Mouse (Mus musculus): ENCODE data around the gene Kctd20.
"Not testable (repeated sequence)": the region's sequence is repeated elsewhere in the genome, so short reads cannot be mapped to it uniquely, and the experiment has no call there.

Gene Kctd20

GRCm38 (mm10) chr17:28981081-28981480, 29.3 kb downstream of the Kctd20 start:
- ATAC-seq (ENCODE audit: insufficient number of reproducible peaks, low FRiP score, low TSS enrichment): no peak

DNA sequence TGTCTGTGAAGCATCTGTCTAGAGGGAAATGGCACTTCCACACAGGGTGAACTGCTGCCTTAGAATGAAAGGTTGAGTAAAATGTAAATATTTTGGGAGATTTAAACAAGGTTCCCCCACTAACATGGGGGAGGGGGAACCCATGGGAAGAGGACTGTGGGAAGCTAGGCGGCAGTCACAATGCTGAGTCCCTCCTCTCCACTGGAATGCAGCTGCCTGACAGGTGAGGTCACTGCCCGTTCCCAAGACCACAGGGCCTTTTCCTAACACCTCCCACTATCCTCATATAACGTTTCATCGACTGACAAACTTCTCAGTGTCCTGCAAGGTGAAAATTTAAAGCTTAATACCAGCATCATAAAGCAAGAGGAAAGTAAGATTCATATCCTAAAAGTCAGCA, 30.8 kb downstream of the Kctd20 start:
- no peak for ATAC-seq (ENCODE audit: insufficient number of reproducible peaks, low FRiP score, low TSS enrichment)

DNA sequence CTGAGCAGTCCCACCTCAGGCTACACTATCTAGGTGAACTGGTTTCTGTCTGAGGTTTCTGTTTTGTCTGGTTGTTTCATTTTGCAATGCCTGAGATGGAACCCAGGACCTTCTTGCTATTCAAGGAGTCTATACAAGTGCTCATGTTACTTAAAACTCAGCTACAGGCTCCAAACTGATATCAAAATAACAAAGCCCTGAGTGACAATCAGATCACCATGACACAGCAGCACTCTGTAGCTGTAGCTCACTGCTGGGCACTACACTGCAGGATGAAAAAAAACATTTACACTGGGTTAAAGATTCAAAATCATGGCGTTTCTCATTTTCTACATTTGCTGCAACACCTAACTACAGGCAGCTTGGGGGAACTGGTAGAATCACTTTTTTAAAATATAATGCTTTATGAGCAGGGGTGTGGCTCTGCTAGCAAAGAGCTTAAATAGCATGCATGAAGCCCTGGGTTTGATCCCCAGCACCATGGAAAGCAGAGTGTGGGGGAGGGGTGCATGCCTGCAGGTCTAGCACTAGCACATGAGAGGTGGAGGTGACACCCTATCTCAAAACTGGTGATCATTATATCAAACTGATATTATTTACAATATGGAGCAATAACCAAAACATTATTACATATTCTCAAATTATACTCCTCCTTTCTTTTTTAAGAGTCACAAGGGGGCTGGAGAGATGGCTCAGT, 33.1 kb downstream of the Kctd20 start:
- no peak for ATAC-seq (ENCODE audit: insufficient number of reproducible peaks, low FRiP score, low TSS enrichment)

DNA sequence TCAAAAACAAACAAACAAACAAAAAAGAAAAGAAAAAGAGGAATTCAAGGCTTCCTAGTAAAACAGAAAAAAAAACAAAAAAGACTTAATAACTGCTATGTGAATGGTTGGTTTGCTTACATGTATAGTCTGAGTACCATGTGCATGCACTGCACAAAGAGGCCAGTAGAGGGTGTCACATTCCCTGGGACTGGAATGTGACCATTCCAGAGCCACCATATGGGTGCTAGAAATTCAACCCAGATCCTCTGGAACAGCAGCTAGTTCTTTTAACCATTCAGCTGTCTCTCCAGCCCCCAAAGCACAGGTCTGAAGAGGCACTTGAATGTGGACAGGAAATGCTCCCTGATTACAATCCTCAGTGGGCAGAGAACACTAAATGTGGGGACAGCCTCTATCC, 35.1 kb downstream of the Kctd20 start:
- ATAC-seq (ENCODE audit: insufficient number of reproducible peaks, low FRiP score, low TSS enrichment): no peak

- ATAC-seq (ENCODE audit: insufficient number of reproducible peaks, low FRiP score, low TSS enrichment): no peak
Measured at GRCm38 (mm10) chr17:28987713-28988112, 36.0 kb downstream of the Kctd20 start.

DNA sequence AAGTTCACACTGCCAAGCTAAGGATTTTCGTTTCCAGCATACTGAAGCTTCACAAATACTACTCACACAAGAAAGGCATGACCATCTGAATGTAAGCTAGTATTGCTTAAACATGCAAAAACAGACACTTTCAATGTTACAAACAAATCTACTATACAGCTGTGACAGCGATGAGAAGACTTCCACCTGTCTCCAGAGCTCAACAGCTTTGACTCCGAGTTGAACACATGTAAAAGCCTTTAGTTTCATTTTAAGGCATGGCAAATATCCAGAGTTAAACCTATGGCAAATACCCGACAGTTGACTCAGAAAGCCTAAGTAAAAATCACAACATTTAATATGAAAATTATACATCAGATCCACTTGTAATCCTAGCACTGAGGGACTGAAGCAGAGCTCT, 36.5 kb downstream of the Kctd20 start:
- ATAC-seq (ENCODE audit: insufficient number of reproducible peaks, low FRiP score, low TSS enrichment): no peak

DNA sequence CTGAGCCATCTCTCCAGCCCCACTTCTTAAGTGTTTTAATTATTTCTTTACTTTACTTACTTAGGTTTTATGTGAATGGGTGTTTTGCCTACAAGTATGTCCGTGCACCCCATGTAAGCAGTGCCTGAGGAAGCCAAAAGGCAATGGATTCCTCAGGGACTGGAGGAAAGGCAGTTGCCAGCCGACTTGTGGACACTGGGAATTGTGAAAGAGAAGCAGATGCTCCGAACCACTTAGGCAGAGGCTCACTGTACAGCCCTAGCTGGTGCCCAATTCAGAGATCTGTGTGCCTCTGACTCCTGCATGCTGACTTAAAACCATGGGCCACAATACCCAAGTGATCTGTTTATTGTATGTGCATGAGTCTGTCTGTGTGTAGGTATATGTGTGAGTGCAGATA, 37.2 kb downstream of the Kctd20 start:
- ATAC-seq (ENCODE audit: insufficient number of reproducible peaks, low FRiP score, low TSS enrichment): no peak

DNA sequence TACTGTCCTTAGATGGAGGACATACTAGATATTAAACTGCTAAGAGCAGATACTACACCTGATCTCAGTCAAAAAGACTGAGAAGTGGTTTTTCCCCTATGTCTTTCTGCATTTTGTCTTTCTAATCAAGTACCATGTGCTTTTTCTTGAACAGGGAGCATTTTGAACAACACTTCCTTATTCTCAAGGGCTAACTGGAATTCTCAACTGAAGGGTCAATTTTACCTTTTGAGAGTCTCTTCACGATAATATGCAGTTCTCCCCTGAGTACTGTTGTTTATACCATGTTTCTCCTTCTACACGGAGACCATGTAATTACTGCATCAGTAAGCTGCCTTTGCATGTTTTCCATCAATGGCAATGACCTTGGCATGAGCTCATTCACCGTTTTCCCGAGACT, 38.3 kb downstream of the Kctd20 start:
- ATAC-seq (ENCODE audit: insufficient number of reproducible peaks, low FRiP score, low TSS enrichment): no peak

DNA sequence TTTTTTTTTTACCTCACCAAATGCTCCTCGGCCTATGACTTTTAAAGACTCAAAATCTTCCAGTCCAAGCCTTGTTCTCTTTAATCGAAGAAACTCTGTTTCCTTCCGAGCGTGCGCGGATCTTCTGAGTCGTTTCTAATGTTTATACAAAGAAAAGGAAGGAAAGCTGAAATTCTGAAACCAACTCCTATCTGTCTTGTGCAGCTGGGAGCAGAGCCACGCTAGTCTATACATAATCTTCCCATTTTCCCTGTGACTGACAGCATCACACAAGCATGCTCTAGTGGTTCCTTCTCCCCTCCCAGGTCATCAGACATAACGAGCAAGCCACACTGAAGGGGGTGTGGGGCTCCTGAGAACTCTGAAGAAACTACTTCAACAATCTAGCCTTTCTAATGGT, 39.5 kb downstream of the Kctd20 start:
- no peak for ATAC-seq (ENCODE audit: insufficient number of reproducible peaks, low FRiP score, low TSS enrichment)

DNA sequence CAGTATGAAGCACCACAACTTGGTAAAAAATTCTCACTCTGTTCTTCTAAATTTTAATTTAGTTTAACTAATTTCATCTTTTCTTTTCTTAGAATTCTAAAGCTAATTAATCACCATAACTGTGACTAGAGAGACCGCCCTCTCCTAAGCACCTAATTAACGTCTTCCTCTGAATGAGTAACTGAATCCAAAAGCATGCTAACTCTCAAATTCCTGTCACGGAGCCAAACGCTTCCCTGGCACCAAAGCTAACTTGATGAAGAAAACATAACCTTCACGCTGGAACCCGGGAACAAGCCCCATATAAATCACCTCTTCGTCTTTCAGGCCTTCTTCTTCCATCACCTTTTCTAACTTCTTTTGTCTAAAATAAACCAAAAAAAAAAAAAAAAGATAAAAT, 40.4 kb downstream of the Kctd20 start:
- no peak for ATAC-seq (ENCODE audit: insufficient number of reproducible peaks, low FRiP score, low TSS enrichment)

DNA sequence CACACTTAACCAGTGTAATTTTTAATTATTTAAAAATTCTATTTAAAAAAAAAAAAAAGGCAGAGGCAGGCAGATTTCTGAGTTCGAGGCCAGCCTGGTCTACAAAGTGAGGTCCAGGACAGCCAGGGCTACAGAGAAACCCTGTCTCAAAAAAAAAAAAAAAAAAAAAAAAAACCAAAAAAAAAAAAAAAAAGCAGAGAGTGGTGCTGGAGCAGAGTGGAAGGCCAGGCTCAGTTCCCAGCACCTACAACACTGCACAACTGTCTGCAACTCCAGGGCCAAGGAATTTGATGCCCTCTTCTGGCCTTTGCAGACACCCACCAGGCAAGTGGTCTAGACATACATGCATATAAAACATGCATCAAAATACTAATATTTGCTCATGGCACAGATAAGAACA, 41.3 kb downstream of the Kctd20 start:
- ATAC-seq (ENCODE audit: insufficient number of reproducible peaks, low FRiP score, low TSS enrichment): not testable (repeated sequence)

GRCm38 (mm10) chr17:28994615-28995014, 42.9 kb downstream of the Kctd20 start:
- ATAC-seq (ENCODE audit: insufficient number of reproducible peaks, low FRiP score, low TSS enrichment): no peak

DNA sequence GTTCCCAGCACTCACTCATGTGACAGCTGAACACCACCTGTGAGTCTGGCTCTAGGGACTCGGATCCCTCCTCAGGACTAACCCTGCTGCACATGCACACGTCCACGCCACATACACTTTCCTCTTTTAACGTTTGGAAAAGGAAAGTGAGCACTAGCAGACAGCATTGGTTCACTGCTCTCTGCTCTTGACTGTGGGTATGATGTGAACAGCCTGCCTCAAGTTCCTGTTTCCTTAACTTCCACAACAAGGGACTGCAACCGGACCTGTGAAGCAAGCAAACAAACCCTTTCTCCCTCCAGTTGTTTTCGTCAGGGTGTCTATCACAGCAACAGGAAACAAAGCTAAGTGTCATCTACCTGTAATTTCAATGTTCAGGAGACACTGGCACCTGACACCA, 48.7 kb downstream of the Kctd20 start:
- ATAC-seq (ENCODE audit: insufficient number of reproducible peaks, low FRiP score, low TSS enrichment): no peak

- no peak for ATAC-seq (ENCODE audit: insufficient number of reproducible peaks, low FRiP score, low TSS enrichment)
Measured at GRCm38 (mm10) chr17:29003740-29004139, 52.0 kb downstream of the Kctd20 start.

GRCm38 (mm10) chr17:29005002-29005401, 53.3 kb downstream of the Kctd20 start:
- no peak for ATAC-seq (ENCODE audit: insufficient number of reproducible peaks, low FRiP score, low TSS enrichment)

- no peak for ATAC-seq (ENCODE audit: insufficient number of reproducible peaks, low FRiP score, low TSS enrichment)
Measured at GRCm38 (mm10) chr17:29006812-29007211, 55.1 kb downstream of the Kctd20 start.

DNA sequence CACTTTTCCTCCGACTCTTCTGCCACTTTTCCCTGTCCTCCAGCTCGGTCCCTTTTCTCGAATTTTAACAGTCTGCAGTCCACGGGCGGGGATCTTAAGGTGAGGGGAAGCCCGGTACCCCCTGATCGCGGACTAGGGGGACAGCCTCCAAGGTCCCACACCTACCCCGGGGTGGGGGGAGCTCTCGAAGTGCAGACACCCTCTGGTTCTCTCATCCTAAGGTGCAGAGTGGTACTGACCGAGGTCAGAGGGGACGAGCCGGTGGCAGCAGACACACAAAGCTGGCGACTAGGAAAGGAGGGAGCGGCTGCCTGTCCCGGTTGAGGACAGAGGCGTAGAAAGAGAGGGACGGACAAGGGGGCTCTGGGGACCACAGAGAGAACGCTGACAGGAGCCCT, 55.5 kb downstream of the Kctd20 start:
- no peak; the same call in none of the 2 replicates for ATAC-seq (ENCODE audit: insufficient number of reproducible peaks, low FRiP score, low TSS enrichment)

DNA sequence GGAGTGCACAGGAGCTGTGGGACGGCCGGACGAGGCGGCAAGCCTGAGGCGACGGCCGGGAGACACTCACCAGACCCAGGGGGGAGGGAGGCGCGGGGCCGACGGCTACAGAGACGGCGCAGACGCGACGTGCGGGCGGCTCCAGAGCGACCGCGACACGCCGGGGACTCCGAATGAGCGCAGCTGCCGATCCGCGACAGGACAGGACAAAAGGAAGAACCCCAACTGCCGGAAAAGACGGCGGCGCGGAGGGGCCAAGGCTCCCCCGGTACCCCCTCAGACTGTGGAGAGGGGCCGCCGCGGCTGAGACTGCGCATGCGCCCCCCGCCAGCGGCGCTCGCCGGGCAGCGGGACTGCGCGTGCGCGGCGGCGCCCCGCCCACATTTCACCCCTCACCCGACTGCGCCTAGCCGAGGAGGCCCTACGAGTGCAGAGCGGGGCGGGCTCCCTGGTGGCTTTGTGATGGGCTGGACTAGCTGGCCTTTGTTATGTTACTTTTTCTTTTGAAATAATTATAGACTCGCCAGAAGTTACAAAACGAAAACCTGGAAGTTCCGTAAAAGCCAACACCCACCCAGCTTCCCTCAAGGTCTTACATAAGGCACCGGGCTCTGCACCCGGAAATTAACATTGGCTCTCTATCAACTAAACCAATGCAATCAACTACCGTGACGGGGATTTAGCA, 56.0 kb downstream of the Kctd20 start, which contains the start of gene Stk38:
Gene Stk38 (minus strand): TSS at position 355 of the 685 bp plus-strand sequence.
- ATAC-seq (ENCODE audit: insufficient number of reproducible peaks, low FRiP score, low TSS enrichment): peak; percentile 92

GRCm38 (mm10) chr17:29008326-29008650, 56.5 kb downstream of the Kctd20 start:
- no peak for ATAC-seq (ENCODE audit: insufficient number of reproducible peaks, low FRiP score, low TSS enrichment)

DNA sequence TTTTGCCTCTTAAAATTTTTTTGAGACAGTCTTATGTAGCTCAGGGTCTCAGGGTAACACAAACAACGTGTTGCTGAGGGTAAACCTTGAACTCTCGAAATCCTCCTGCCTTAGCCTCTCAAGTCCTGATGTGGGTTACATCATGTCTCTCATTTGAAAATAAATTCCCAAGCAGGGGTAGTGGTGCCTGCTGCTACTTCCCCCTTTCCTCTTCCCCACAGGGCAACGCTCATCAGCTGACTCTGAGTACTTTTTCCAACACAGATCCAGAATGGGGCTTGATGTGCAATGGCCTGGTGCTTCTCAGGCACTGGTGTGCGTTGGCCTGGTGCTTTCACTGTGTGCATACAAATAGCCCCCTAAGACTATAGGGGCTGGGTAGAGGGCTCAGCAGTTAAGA, 57.4 kb downstream of the Kctd20 start:
- ATAC-seq (ENCODE audit: insufficient number of reproducible peaks, low FRiP score, low TSS enrichment): no peak

DNA sequence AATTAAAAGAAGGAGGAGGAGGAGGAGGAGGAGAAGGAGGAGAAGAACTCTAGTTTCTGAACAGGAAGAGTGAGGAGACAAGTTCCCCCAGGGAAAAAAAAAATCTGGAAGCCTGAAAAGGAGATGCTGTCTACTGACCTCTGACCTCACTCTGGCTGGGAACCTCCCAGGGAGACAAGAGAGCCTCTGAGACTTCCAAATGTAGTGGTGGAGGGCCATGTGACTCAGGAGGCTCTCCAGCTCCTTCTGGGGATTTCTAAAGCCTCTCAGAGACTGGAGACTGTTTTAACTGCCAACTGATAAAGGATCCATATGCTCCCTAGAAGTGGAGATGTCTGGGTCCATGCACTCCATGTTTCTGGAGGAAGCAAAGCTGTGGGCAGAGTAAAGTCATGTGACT, 62.5 kb downstream of the Kctd20 start:
- ATAC-seq (ENCODE audit: insufficient number of reproducible peaks, low FRiP score, low TSS enrichment): no peak

DNA sequence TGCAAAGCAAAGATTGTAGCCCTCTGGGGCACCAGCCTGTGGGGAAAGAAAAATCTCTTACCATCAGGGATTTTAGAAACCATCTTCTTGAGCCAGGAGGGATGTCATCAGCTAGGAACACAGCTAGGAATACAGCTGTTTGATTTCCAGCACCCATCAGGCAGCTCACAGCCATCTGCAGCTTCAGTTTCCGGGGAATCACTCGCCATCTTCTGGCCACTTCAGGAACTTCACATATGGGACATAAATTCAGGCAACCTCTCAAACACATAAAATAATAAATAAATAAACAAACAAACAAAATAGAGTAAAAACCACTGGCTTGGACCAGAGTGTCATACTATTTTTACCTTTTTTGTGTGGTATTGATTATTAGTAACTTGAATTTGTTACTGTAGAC, 63.9 kb downstream of the Kctd20 start:
- ATAC-seq (ENCODE audit: insufficient number of reproducible peaks, low FRiP score, low TSS enrichment): no peak
